Mouse (Mus musculus): ENCODE measurements at regions not wholly inside any gene's neighbourhood (a gene's known extent, or its start where the extent isn't known, plus 50 kb on each side); places are given as distances from the start of the nearest gene placed in this dataset.

- no peak for DNase-seq (ENCODE audit: low spot score in 2 of 2)
Measured at GRCm38 (mm10) chr11:45174811-45175798, 558.0 kb downstream of the Ebf1 start.

- DNase-seq (ENCODE audit: low spot score in 2 of 2), result no peak
Measured at GRCm38 (mm10) chr11:45176971-45177370, 559.9 kb downstream of the Ebf1 start.

- DNase-seq (ENCODE audit: low spot score in 2 of 2), result no peak
Measured at GRCm38 (mm10) chr11:45178036-45178435, 560.9 kb downstream of the Ebf1 start.

- DNase-seq (ENCODE audit: low spot score in 2 of 2), result no peak
Measured at GRCm38 (mm10) chr11:45179019-45179418, 561.9 kb downstream of the Ebf1 start.

DNA sequence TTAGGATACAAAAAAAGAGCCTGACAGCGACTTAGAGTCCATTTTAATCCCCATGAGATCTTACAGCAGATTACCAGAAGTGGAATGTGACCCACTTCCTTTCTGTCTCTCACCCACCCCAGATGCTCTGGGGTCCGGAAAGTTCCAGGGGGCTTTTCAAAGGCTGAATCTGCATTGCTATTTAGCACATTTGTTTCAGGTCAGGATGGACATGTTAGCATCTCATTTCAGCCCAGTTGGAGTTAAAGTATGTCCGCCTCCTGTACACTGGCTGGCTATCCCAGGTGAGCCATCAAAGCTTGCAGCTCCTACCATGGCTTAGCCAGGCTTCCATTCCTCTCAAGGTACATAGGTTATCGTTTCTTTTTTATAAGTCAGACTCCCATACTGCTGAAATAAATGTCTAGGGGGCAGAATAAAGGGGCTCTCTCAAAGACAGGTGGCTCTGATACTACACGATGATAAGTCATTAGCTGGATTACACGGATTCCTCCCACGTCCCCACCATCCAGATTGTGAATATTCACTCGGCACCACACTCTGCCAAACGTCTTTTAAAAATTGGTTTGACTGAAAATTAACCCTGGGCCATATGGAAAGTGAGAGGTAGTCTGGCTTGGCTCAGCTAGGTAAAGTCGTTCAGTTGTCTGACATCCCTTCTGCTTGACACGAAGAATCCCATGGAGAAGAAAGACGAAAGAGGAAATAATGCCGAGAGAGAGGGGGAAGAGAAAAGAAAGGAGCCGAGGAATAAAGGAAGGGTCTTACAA lies 573.7 kb downstream of the Ebf1 start:
- no peak for DNase-seq (ENCODE audit: low spot score in 2 of 2)

DNA sequence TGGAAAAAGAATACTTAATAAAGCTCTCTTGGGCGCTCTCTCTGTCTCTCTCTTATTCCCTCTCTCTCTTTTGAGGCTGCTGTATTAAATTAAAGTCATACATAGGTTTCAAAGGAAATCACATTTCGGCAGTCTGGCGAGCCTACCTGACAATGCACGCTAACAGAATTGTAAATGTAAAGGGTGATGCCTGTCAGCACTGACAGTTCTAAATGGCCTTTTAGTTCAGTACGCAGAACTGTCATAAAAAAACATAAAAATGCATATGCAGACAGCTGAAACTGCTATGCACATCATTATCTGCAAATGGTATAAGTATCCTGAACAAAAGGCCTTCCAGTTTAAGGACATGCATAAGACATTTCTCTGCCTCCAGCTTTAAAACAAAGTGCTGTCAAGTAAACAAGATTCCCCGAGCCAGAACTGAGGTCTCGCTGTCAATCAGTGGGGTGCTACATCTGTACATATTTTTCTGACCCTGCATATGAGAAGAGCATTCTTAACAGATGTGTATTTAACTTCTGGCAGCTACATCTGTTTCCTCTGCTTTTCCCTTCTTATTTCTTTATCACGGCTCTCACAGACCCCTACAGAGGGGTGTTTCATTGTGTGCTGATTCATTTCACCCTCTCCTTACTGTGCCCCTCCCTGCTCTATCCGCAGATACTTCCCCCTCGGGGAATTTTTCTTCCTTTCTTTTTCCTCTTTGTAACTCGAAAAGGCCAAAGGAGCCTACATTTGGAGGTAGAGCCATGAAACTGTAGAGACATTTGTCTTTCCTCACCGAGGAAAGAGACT lies 574.5 kb downstream of the Ebf1 start:
- DNase-seq (ENCODE audit: low spot score in 2 of 2), result no peak

DNA sequence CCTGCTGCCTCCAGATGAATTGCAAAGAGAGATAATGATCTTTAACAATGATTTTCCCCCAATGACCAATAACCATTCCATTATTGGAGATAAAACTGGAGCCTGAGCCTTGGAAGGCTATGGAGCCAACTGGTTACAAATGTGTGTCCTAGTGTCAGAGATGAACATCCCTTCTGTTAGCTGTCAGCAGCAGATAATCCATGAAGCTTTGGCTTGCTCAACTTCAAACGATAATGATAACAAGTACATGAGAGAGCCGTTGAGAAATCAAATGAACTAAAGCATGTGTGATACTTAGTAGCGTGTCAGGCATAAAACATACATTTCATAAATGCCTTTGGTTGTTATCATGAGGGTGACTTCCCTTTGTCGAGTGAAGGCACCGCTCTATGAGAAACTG lies 576.2 kb downstream of the Ebf1 start:
- DNase-seq (ENCODE audit: low spot score in 2 of 2), result no peak

DNA sequence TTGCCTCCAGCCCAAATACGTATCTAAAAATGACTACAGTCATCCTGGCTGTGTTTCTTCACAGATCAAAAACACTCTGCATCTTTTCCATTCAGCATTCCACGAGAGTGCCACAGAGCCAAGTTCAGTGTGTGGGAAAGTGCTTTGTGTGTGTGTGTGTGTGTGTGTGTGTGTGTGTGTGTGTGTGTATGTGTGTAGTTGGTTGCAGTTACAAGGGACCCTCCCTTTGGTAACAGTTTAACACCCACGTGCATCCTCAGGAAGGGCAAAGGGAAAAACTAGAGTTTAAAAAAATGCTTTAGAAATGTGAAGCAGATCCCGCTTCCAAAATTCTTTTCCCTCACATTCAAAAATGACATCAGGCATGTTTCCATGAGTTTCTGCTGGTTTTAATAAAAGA lies 582.4 kb downstream of the Ebf1 start:
- no peak for DNase-seq (ENCODE audit: low spot score in 2 of 2)

- no peak for DNase-seq (ENCODE audit: low spot score in 2 of 2)
Measured at GRCm38 (mm10) chr11:45200714-45201405, 583.7 kb downstream of the Ebf1 start.

DNA sequence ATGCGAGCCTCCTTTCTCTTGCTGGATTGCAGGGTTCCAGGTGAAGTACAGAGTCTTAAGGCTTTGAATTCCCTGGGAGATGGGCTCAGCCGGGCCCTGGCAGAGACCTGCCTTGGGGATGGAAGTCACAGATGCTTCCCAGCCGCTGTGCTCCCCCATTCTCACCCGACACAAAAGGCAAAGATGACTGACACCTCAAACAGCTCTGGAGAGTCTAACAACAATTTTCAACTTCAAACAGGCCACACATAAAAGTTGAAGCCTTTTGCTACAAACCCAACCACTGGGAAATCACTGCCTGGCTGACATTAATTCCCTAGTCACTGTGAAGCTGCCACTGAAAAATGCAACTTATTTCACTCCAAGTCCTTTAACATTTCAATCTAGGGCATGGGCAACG lies 586.3 kb downstream of the Ebf1 start:
- DNase-seq (ENCODE audit: low spot score in 2 of 2), result no peak

GRCm38 (mm10) chr11:45206611-45207525 lies 589.8 kb downstream of the Ebf1 start:
- no peak for DNase-seq (ENCODE audit: low spot score in 2 of 2)

GRCm38 (mm10) chr11:45214096-45214495 lies 597.0 kb downstream of the Ebf1 start:
- no peak for DNase-seq (ENCODE audit: low spot score in 2 of 2)

DNA sequence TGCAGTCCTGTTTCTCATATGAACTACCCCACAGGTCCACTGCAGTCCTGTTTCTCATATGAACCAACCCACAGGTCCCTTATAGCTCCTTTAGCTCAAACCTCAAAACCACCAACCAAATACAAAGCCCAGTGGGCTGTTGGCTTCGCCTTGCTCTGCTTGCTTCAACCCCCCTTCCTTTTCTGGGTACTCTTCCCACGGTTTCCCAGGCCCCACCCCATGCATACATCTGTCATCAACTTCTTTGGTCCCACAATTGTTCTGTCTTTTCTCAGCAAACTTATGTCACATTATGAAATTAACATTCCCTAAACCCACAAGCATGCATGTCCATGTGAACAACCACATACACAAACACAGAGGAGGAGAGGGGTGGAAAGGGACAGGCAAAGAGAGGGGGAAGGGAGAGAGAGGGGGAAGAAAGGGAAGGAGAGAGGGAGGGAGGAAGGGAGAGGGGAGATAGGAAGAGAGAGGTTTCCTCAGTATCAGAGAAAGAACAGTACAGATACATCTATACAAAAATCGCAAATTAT lies 599.9 kb downstream of the Ebf1 start:
- no peak for DNase-seq (ENCODE audit: low spot score in 2 of 2)

DNA sequence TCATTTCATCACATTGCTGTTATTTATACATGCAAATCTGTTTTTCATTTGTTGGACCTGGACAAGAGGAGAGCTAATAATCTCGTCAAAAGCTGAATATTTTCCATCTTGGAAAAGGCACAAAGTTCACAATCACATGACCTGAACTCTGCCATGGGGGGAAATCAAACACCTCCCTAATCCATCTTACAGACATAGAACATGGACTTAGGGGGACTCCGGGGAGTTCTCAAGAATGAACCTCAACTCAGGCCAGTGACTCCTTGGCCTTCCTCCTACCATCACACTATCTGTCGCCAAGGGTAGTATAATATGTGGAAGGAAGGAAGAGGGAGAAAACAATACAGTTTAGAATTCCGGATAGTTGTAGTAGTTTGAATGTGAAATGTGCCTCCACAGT lies 602.1 kb downstream of the Ebf1 start:
- DNase-seq (ENCODE audit: low spot score in 2 of 2), result no peak

GRCm38 (mm10) chr11:45222021-45222420 lies 604.9 kb downstream of the Ebf1 start:
- DNase-seq (ENCODE audit: low spot score in 2 of 2), result no peak

- no peak for DNase-seq (ENCODE audit: low spot score in 2 of 2)
Measured at GRCm38 (mm10) chr11:45235476-45236412, 616.1 kb upstream of the Clint1 start.

GRCm38 (mm10) chr11:45237056-45237455 lies 614.8 kb upstream of the Clint1 start:
- no peak for DNase-seq (ENCODE audit: low spot score in 2 of 2)

DNA sequence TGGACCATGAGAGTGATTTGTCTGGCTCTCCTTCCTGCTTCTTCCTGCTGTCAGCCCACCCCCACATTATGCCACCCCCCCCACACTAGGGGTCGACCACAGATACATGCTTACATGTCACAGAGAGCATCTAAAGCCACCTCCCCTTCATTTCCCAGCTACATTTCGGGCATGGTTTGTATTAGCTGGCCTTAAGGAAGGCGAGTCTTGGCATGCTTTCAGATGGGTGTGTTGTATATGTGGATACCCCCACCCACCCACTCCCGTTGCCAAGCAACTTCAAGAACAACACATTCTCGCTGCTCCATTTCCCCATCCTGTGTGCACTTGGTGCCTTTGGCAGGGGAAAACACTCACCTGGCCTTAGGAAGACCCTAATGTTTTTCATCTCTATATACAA lies 612.8 kb upstream of the Clint1 start:
- no peak for DNase-seq (ENCODE audit: low spot score in 2 of 2)

Data from adrenal gland, postnatal 4 days (tissue).